Mouse (Mus musculus) thymus, postnatal 36 days (tissue): ENCODE data around the gene Szt2.
A peak's percentile ranks its signal among the peaks of the same experiment; 100 is the strongest.

Experiments
- DNase-seq, 2 experiments: peaks; one replicate each; pipeline ENCODE4 v3.0.0; 2022; ENCODE audit warnings: mixed read lengths in 2 of 2

The Szt2 gene

GRCm38 (mm10) chr4:118409142-118409900 is at the start of gene Szt2, which contains the start of gene Med8:
Szt2 (minus strand) TSS chr4:118409273.
Med8 (plus strand) TSS chr4:118409337.
- DNase-seq, result peak; percentile 88 to 90

GRCm38 (mm10) chr4:118457345-118457975 is 48.4 kb upstream of the Szt2 start, which contains the start of gene Mpl:
Mpl (minus strand) TSS chr4:118457513.
- no peak for DNase-seq

- DNase-seq, result no peak
Measured at GRCm38 (mm10) chr4:118446415-118447153, 37.5 kb upstream of the Szt2 start.

GRCm38 (mm10) chr4:118445781-118446414 is 36.8 kb upstream of the Szt2 start:
- DNase-seq, result no peak

- no peak for DNase-seq
Measured at GRCm38 (mm10) chr4:118445088-118445487, 36.0 kb upstream of the Szt2 start.

GRCm38 (mm10) chr4:118437829-118438253 is 28.8 kb upstream of the Szt2 start:
- DNase-seq, result peak; percentile 52 to 58

GRCm38 (mm10) chr4:118436820-118437603 is 27.9 kb upstream of the Szt2 start, which contains the start of gene Cdc20:
Cdc20 (minus strand) TSS chr4:118437352.
- peak; percentile 87 to 90 for DNase-seq

- no peak for DNase-seq
Measured at GRCm38 (mm10) chr4:118432332-118432731, 23.3 kb upstream of the Szt2 start.

GRCm38 (mm10) chr4:118429215-118429895 is 20.3 kb upstream of the Szt2 start:
- DNase-seq, result no peak

- no peak for DNase-seq
Measured at GRCm38 (mm10) chr4:118428531-118429214, 19.6 kb upstream of the Szt2 start.

GRCm38 (mm10) chr4:118427768-118428451 is 18.8 kb upstream of the Szt2 start, which contains the start of gene Elovl1:
Elovl1 (plus strand) TSS chr4:118428093.
- DNase-seq, result peak; percentile 77 to 86

- no peak for DNase-seq
Measured at GRCm38 (mm10) chr4:118427415-118427767, 18.3 kb upstream of the Szt2 start.

- no peak for DNase-seq
Measured at GRCm38 (mm10) chr4:118425374-118425773, 16.3 kb upstream of the Szt2 start.

- no peak for DNase-seq
Measured at GRCm38 (mm10) chr4:118424541-118425160, 15.6 kb upstream of the Szt2 start.

GRCm38 (mm10) chr4:118421384-118421783 is 12.3 kb upstream of the Szt2 start:
- no peak for DNase-seq

- DNase-seq, result no peak
Measured at GRCm38 (mm10) chr4:118417112-118417797, 8.2 kb upstream of the Szt2 start.

- DNase-seq, result no peak
Measured at GRCm38 (mm10) chr4:118416329-118416728, 7.3 kb upstream of the Szt2 start.

GRCm38 (mm10) chr4:118415779-118416178 is 6.7 kb upstream of the Szt2 start:
- no peak for DNase-seq

- no peak for DNase-seq
Measured at GRCm38 (mm10) chr4:118413553-118413952, 4.5 kb upstream of the Szt2 start.
